Mouse (Mus musculus): ENCODE measurements around the gene Magel2.

The Magel2 gene

DNA sequence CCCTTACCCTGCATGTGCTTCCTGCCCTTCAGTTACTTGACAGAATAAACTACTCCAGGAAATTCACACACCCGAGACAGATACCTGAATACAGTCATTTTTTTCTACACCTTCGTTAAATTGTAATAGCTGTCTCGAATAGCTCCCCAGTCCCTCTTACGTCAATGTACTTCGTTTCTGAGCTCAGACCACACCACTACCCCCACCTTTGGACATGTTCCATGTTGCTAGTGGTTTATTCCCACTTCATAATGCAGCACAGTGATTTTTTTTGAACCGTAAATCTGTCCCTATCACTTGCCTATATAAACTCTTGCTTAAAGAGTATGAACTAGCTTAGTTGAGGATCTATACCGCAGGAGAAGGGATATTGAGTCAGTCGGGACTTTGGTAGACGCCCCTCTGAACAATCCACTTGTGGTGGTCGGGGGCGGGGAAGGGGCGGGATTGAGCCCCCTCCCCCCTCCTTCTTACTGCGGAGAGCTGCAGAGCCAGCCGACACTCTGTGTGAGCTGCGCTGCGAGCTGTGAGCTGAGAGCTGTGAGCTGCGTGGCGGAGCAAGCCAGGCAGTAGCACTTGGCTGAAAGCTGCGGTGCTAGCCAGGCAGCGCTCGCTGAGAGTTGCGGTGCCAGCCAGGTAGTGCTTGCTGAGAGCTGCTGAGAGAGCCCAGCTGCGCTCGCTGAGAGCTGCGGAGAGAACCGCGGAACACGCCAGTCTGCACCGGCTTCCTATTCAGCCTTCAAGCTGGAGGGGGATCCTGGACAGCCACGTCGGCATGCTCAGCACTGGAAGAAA, at the start of gene Magel2:
Gene Magel2 (plus strand): TSS at position 501 of the 795 bp plus-strand sequence.
- DNase-seq (ENCODE audit: low spot score in 2 of 2), result peak; percentile 21 to 28

GRCm38 (mm10) chr7:62345411-62345810, 31.4 kb upstream of the Magel2 start:
- no peak for DNase-seq (ENCODE audit: low spot score in 2 of 2)

DNA sequence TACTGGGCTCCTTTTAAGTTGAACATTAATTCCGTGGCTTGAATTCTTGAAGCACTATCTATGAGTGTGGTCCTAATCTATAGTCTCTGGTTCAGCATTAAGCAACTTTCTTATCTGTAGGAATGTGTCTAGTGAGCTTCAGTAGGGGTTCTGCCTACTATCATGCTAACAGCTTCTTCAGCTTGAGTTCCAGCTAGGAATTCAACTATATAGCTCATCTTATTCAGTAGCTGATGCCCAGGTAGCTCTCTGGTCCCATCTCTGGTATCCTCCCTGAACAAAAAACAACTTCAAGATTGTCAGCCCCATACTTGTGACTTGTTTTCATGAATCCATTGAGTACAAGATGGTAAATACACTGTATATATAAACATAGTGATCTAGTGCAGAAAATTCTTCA, 30.5 kb upstream of the Magel2 start, which contains the start of gene Ndn:
Gene Ndn (plus strand): TSS at position 301 of the 400 bp plus-strand sequence.
- DNase-seq (ENCODE audit: low spot score in 2 of 2), result no peak

DNA sequence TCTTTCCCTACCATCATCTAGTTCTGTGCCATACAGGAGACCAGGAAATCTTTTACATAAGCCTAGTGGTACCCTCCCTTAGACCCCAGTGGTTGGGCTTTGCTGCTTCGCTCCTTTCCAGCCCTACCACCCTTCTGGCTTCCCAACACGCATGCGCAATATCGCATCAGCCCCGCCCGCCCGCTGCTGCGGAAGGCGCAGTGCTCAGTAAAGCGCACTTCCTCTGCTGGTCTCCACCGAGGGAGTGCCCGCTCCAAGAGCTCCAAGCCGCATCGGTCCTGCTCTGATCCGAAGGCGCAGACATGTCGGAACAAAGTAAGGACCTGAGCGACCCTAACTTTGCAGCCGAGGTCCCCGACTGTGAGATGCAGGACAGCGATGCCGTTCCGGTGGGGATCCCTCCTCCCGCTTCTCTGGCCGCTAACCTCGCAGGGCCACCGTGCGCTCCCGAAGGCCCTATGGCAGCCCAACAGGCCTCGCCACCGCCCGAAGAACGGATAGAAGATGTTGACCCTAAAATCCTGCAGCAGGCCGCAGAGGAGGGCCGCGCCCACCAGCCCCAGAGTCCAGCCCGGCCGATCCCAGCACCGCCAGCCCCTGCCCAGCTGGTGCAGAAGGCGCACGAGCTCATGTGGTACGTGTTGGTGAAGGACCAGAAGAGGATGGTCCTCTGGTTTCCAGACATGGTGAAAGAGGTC, 28.6 kb upstream of the Magel2 start:
- DNase-seq (ENCODE audit: low spot score in 2 of 2), result peak; percentile 76 to 77

- DNase-seq (ENCODE audit: low spot score in 2 of 2), result peak in 1 of 2 experiments; percentile 3
Observed at GRCm38 (mm10) chr7:62348804-62349190, 28.0 kb upstream of the Magel2 start.

DNA sequence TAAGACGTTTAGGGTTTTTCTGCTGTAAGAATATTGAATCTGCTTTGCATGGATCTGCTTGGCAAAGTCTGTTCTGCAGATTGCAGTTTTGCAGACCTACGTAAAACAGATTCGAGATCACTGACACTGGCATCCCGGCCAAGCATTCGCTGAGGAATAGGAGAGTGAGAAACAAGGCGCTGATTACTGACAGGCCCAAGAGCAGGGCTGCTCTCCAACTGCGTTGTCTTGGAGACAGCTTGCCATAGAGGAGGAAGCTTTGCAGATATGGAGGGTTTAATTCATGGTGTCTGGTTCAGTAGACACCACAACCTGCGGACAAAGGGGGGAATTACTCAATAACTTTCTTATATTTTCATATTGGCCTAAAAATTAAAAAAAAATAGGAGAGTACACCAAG, 25.5 kb upstream of the Magel2 start:
- peak; percentile 2 to 5 for DNase-seq (ENCODE audit: low spot score in 2 of 2)

DNA sequence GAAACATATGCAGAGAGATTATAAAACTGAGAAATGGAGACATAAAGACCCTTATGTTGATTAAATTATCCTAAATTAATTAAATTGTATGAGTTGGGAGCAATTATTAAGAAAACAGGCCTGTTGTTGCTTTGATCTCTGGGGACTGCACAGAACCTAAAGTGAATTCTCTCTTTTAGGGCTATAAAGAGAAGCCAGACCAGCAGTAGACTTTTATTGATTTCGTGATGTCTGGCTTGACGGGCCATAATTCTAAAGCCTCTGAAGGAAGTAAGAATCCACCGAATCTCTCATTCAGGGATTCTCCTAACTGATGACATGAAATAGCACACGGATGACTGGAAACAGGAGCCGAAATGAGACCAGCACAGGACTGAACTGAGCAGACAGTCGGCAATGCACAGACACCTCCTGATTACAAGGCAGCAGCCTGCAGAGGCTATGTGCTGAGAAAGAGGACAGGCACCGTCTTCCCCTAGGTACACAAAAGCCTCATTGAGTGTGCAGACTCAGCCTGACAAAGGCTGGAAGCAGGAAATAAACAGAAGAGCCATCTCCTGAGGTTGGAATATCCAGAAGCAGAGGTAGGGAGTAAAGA, 11.7 kb upstream of the Magel2 start:
- no peak for DNase-seq (ENCODE audit: low spot score in 2 of 2)

- no peak for DNase-seq (ENCODE audit: low spot score in 2 of 2)
Observed at GRCm38 (mm10) chr7:62366730-62367129, 10.1 kb upstream of the Magel2 start.

GRCm38 (mm10) chr7:62375658-62376057, 1.2 kb upstream of the Magel2 start:
- DNase-seq (ENCODE audit: low spot score in 2 of 2), result no peak

DNA sequence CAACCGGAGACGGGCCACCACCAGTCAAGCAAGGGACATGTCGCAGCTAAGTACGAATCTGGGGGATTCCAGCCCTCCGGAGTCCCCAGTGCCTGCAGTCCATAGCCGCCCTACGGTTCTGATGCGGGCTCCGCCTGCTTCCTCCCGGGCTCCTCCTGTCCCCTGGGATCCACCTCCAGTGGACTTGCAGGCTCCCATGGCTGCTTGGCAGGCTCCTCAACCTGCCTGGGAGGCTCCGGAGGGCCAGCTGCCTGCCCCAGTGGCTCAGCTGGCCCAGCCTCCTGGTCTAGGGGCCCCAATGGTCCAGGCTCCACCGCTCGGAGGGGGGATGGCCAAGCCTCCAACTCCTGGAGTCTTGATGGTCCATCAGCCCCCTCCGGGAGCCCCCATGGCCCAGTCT, 503 bp downstream of the Magel2 start:
- DNase-seq (ENCODE audit: low spot score in 2 of 2), result no peak

DNA sequence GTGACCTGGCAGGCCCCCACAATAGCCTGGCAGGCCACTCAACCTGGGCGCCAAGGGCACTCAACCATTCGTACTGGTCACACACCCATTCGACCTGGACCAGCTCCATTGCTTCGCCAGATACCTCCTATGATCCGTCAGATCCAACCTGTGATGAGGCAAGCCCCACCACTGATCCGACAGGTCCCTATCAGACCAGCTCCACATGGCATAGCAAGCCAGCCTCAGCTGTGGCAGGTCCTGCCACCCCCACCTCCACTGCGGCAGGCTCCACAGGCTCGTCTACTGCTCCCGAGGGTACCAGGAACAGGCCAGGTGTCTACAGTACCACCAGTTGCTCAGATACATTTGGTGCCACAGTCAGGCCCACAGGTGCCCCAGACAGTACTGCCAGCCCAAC, 1.7 kb downstream of the Magel2 start:
- no peak for DNase-seq (ENCODE audit: low spot score in 2 of 2)

DNA sequence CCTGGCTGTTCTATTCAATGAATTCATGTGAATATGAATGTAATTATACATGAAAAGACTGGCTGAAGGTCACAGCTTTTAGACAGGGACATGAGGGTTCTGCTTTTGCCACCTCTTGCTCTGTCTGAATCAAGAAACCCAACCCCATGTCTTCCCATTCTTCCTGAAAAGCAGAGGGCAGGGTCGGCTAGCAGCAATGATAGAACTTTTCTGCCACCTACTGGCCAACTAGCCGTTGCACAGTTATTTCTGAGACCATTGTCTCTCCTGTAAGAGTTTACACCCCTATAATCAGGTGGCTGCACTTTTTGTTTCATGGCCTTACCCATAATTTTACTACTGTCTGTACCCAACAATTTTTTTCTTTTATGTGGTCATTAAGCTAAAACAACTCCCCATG, 5.6 kb downstream of the Magel2 start:
- DNase-seq (ENCODE audit: low spot score in 2 of 2), result peak; percentile 39 to 43

GRCm38 (mm10) chr7:62388291-62388690, 11.5 kb downstream of the Magel2 start:
- DNase-seq (ENCODE audit: low spot score in 2 of 2), result no peak

- DNase-seq (ENCODE audit: low spot score in 2 of 2), result no peak
Observed at GRCm38 (mm10) chr7:62392202-62392601, 15.4 kb downstream of the Magel2 start.

DNA sequence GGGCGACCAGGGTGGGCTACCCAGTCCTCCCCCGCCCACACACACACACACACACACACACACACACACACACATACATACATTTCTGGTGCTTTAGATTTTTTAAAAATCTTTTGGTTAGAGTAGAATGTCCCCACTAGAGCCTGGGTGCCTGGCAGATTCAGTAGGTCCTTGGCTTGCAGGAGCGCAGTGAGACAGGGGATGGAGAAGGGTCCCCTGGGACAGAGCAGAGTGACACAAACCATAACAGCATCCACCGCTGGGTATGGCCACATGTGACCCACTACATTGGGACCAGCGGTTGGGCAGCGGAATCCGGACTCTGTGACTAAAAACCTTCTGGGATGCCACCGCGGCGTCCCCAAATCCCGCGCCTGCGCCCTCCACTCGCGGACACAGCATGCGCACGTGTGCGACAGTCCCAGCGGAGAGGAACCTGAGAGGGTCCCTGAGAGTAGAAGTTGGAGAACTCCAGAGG, 29.8 kb downstream of the Magel2 start:
- DNase-seq (ENCODE audit: low spot score in 2 of 2), result peak; percentile 13 to 16

- no peak for DNase-seq (ENCODE audit: low spot score in 2 of 2)
Observed at GRCm38 (mm10) chr7:62407803-62408202, 31.0 kb downstream of the Magel2 start.

- DNase-seq (ENCODE audit: low spot score in 2 of 2), result no peak
Observed at GRCm38 (mm10) chr7:62415222-62415621, 38.4 kb downstream of the Magel2 start.

DNA sequence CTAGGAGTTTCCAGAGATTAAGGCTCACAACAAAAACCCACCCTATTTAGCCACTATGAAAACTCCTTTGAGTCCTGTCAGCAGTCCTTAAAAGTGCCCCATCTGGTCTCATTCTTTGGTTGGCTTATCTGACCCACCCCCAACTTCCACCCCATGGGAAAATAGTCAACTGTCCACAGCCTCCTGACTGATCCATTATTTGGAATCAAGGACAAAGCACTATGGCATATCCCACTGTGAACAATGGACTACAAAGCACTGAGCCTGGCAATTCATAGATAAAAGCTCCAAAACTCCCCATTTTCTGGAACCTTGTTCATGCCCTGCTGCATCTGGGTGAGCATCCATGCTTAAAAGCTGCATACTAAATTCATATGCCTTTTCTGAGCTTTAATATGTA, 39.4 kb downstream of the Magel2 start:
- DNase-seq (ENCODE audit: low spot score in 2 of 2), result no peak

DNA sequence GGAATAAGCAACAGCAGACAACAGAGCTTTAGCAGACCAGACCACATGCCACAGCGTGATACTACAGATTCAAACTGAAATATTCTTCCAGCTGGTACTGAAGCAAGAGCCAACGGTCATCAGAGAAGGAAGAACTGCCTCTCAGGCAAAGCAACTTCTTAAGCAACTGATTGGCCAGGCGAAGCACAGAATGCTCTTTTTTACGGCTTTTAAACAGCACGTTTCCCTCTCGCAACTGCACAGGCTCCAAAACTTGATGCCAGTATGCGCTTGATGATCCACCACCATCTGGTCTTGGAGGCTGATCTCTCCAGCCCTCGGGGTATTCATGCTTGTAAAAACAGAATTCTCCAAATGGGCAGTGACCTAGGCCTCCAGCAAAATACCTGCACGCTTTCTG, 41.5 kb downstream of the Magel2 start:
- DNase-seq (ENCODE audit: low spot score in 2 of 2), result no peak

DNA sequence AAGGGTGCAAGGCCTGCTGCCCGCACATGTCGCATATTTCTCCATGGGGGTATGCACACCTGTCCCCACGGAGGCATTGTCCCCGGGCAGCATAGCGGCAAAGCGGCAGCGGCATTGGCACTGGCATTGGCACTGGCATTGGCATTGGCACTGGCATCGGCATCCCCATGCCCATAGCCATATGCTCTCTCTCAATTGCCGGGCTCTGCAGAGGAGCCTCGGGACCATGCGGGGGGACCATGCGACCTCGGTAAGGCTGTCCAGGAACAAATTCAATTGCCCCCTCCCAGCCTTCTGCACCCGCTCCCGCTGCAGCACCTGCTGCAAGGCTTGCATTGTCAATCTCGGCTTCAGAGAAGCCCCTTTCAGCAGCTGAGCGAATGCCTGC, 42.3 kb downstream of the Magel2 start:
- DNase-seq (ENCODE audit: low spot score in 2 of 2), result no peak

- DNase-seq (ENCODE audit: low spot score in 2 of 2), result peak; percentile 10 to 11
Observed at GRCm38 (mm10) chr7:62419493-62420360, 42.9 kb downstream of the Magel2 start, which contains the start of gene Mkrn3. Gene Mkrn3, minus strand, starts transcription at chr7:62420139.

DNA sequence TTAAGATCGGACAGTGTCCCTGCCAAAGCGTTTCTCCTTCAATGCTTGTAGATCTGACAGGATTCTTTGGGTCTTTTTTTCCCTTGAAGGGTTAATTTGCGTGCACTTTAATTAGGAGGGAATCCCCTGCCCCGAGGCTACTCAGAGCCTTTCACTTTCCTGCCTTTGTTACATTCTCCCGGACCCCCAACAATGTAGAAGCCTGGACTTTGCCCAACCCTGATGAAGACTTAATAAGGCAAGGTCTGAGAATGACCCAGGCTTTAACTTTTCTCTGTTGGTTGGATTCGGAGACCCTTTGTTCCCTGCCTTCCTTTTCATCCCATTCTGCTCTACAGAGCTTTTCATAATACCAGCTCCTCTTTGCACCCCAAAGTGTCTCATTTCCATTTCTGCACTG, 43.8 kb downstream of the Magel2 start:
- DNase-seq (ENCODE audit: low spot score in 2 of 2), result no peak
